Mouse (Mus musculus) erythroid progenitor cell, adult 5-6 weeks (primary cell): ENCODE results near the gene Ackr2. TPM values are rescaled to one million over a fixed set of nuclear protein-coding genes. Genes with fewer than 3 reads are reported as not detected.
A peak's percentile ranks its signal among the peaks of the same experiment; 100 is the strongest.

Source experiments
- ATAC-seq: replicated peaks from 2 replicates; pipeline ENCODE4 v1.8.0; 2016; ENCODE audit warnings: moderate number of reproducible peaks, mild to moderate bottlenecking, moderate TSS enrichment, inconsistent platforms; ENCODE audit not compliant: poor library complexity, low FRiP score, severe bottlenecking
- total RNA-seq, 2 experiments: library from RNA; stranded (forward) in 1 of 2; stranded (reverse) in 1 of 2; fragments of 150-400 nt in 1 of 2; fragments of 186-747, 209-891 nt in 1 of 2; gene quantifications; 2 replicates each; pipeline versions ENCODE4 v1.2.3 to v1.2.4; 2015 to 2017; ENCODE audit warnings: low replicate concordance in 2 of 2

Gene Ackr2
- total RNA-seq, 2 experiments from 2014 or later = not detected

- ATAC-seq = no peak
Observed at GRCm38 (mm10) chr9:121889927-121890440, 8.2 kb upstream of the Ackr2 start.

- no peak for ATAC-seq
Observed at GRCm38 (mm10) chr9:121890441-121890941, 7.7 kb upstream of the Ackr2 start.

- ATAC-seq = no peak
Observed at GRCm38 (mm10) chr9:121891301-121891700, 6.9 kb upstream of the Ackr2 start.

GRCm38 (mm10) chr9:121892057-121892687, 6.0 kb upstream of the Ackr2 start:
- no peak for ATAC-seq

- no peak for ATAC-seq
Observed at GRCm38 (mm10) chr9:121894447-121894846, 3.7 kb upstream of the Ackr2 start.

- ATAC-seq = no peak
Observed at GRCm38 (mm10) chr9:121895392-121895993, 2.7 kb upstream of the Ackr2 start.

- no peak for ATAC-seq
Observed at GRCm38 (mm10) chr9:121896820-121897219, 1.3 kb upstream of the Ackr2 start.

GRCm38 (mm10) chr9:121899306-121899705, 1.2 kb downstream of the Ackr2 start:
- ATAC-seq = no peak

- ATAC-seq = no peak
Observed at GRCm38 (mm10) chr9:121900282-121900855, 2.2 kb downstream of the Ackr2 start.

- ATAC-seq = no peak
Observed at GRCm38 (mm10) chr9:121901710-121902700, 3.9 kb downstream of the Ackr2 start.

GRCm38 (mm10) chr9:121903476-121904305, 5.5 kb downstream of the Ackr2 start:
- ATAC-seq = no peak

- ATAC-seq = no peak
Observed at GRCm38 (mm10) chr9:121904319-121904718, 6.2 kb downstream of the Ackr2 start.

- ATAC-seq = no peak
Observed at GRCm38 (mm10) chr9:121904946-121905345, 6.8 kb downstream of the Ackr2 start.

- no peak for ATAC-seq
Observed at GRCm38 (mm10) chr9:121905556-121906185, 7.5 kb downstream of the Ackr2 start.

GRCm38 (mm10) chr9:121906456-121906855, 8.3 kb downstream of the Ackr2 start:
- no peak for ATAC-seq

- no peak for ATAC-seq
Observed at GRCm38 (mm10) chr9:121907356-121908070, 9.4 kb downstream of the Ackr2 start.

- ATAC-seq = no peak
Observed at GRCm38 (mm10) chr9:121908321-121908720, 10.2 kb downstream of the Ackr2 start.

GRCm38 (mm10) chr9:121909635-121910034, 11.5 kb downstream of the Ackr2 start:
- 0 out of 2 replicates have a peak, but pooled peaks have one; percentile 16 for ATAC-seq
